Mouse (Mus musculus) right cerebral cortex, postnatal 14 days (tissue): Measurements from ENCODE around the gene Ext2.

Source experiments
- DNase-seq: peaks from one replicate; pipeline ENCODE4 v3.0.0; 2022

Ext2 gene

GRCm38 (mm10) chr2:93729585-93729984 lies 92.8 kb downstream of the Ext2 start:
- no peak for DNase-seq

GRCm38 (mm10) chr2:93723138-93723744 lies 99.1 kb downstream of the Ext2 start:
- no peak for DNase-seq

GRCm38 (mm10) chr2:93720956-93721355 lies 101.4 kb downstream of the Ext2 start:
- no peak for DNase-seq

- no peak for DNase-seq
Measured at GRCm38 (mm10) chr2:93719792-93720675, 102.3 kb downstream of the Ext2 start.

GRCm38 (mm10) chr2:93713267-93713666 lies 109.1 kb downstream of the Ext2 start:
- no peak for DNase-seq

GRCm38 (mm10) chr2:93711460-93711859 lies 110.9 kb downstream of the Ext2 start:
- no peak for DNase-seq

GRCm38 (mm10) chr2:93709696-93710095 lies 112.7 kb downstream of the Ext2 start:
- DNase-seq = no peak

GRCm38 (mm10) chr2:93709241-93709640 lies 113.1 kb downstream of the Ext2 start:
- DNase-seq = no peak

GRCm38 (mm10) chr2:93706825-93707224 lies 115.5 kb downstream of the Ext2 start:
- DNase-seq = no peak

- DNase-seq = no peak
Measured at GRCm38 (mm10) chr2:93706407-93706806, 116.0 kb downstream of the Ext2 start.

GRCm38 (mm10) chr2:93704195-93704594 lies 118.2 kb downstream of the Ext2 start:
- DNase-seq = no peak

GRCm38 (mm10) chr2:93702936-93703926 lies 119.1 kb downstream of the Ext2 start:
- no peak for DNase-seq

- no peak for DNase-seq
Measured at GRCm38 (mm10) chr2:93699346-93699745, 123.0 kb downstream of the Ext2 start.

GRCm38 (mm10) chr2:93696181-93696641 lies 126.2 kb downstream of the Ext2 start:
- no peak for DNase-seq

- no peak for DNase-seq
Measured at GRCm38 (mm10) chr2:93693101-93693500, 129.3 kb downstream of the Ext2 start.

GRCm38 (mm10) chr2:93690064-93690930 lies 132.1 kb downstream of the Ext2 start:
- DNase-seq = no peak

GRCm38 (mm10) chr2:93683674-93684073 lies 138.7 kb downstream of the Ext2 start:
- peak; percentile 34 for DNase-seq

GRCm38 (mm10) chr2:93682601-93683202 lies 139.7 kb downstream of the Ext2 start:
- DNase-seq = no peak

- DNase-seq = no peak
Measured at GRCm38 (mm10) chr2:93681321-93681720, 141.0 kb downstream of the Ext2 start.

GRCm38 (mm10) chr2:93677231-93677630 lies 145.1 kb downstream of the Ext2 start:
- DNase-seq = no peak

- DNase-seq = no peak
Measured at GRCm38 (mm10) chr2:93671573-93672184, 150.7 kb downstream of the Ext2 start.
